Mouse (Mus musculus) fibroblast of lung, adult 2 months (primary cell): ENCODE measurements around the gene Slc15a5.

Experiments
- DNase-seq: peaks from one replicate; pipeline ENCODE4 v3.0.0-alpha.2; 2011; ENCODE audit warnings: low read depth

Slc15a5 gene

DNA sequence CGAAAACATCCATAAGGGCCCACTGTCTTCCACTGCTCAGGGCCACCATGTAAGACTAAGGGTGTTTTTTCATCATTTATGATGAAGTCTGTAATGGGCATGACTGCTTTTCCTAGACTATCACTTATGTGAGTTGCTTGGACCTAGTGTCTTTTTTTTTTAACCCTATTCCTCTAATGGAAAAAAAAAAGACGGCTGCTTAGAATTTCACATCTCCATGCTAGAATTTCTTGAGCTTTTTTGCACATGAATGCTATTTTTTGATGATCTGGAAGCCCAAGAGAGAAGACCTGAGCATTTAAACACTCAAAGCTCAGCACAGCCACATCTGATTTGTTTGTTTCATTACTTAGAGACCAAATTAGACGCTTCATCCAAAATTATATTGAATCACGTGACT lies at the start of gene Slc15a5:
TSS of gene Slc15a5 (minus strand) at position 101 of the 400 bp plus-strand sequence.
- DNase-seq: no peak

DNA sequence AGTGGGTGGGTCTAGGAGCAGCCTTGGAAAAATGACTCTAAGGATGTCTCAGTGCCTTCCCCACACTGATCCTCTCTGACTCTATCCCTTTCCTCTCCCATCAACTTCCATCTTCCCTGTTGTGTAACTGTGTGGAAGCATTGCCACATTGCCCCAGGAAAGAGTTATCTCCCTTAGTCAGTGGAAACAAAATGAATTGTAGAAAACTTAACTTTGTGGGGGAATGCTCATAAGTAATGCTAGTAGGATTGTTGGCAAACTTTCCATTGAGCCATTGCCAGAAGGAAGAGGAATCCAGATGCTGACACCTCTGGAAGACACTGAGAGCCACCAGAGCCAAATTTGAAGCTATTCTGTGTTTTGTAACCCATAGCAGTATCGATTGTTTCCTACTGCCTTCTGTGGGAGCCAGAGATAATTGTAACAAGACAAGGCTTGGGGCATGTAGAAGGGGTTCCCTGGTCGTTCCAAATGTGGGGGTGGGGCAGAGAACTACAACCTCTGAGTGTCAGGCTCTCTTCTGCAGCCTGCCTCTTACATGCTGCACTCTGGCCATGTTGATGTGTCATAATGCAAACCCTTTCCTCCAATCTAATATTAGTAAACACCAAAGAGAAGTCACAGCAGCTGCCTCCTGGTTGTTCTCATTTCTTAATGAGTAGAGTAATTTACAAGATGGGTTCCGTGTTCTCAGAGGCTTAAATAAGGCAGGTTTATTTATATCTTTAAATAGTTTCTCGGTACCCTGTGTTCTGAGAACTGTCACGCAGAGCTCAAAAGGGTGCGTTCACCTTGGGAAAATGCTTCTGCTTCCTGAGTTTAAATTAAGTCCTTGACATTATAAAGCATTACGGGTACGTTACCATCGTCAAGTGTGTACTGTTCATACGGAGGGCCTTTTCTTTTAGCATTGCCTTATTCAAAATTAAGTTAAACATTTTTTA lies 48.9 kb upstream of the Slc15a5 start:
- no peak for DNase-seq

DNA sequence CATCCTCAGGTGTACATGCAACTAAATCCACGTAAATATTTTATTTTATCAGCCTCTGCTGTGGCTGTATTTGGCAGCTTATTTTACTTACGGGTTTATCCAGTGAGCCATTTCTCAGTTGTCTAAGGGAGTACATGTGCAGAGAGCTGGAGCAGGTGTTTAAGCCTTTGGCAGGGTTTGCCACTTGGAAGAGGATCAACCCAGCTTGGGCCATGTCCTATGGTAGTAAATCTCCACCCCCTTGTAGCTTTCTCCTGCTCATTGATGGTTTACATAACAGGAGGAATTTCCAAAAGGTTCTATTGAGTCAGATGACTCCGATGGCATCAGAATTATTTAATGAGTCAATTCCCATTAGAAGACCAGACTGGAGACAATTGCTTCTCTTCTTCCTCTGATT lies 37.8 kb upstream of the Slc15a5 start:
- DNase-seq: no peak

DNA sequence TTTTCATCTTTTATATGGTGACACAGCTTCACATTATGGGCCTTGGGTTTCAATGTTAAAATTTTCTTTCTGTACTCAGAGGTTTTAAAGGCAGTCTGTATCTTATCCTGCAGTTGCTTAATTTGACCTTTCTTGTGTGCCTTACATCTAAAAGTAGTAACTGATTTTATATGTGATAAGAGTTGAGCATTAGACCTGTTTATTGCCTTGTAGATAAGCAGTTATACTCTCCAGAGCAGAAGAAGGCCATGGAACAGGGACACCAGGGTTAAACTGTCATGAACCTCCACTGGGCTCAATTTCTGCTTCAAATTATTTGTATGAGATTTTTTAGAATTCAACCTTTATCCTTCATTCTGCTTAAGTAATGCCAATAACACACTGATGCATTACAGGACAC lies 24.8 kb upstream of the Slc15a5 start:
- no peak for DNase-seq

DNA sequence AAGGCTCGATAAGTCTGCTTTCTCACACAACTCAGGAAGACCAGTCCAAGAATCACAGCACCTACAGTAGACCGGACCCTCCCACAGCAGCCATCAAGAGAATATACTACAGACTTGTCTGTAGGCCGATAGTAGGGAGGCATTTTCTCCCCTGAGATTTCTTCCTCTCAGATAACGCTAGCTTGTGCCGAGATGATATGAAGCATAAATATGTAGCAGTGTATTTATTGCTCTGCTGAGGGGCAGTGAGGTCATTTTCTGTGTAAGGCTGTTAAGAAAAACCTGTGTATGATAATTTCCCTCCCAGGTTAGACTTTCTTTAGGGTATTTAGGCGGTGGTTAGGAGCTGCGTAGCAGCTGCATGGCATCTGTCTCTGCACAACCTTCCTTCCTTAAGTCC lies 23.2 kb upstream of the Slc15a5 start:
- no peak for DNase-seq

DNA sequence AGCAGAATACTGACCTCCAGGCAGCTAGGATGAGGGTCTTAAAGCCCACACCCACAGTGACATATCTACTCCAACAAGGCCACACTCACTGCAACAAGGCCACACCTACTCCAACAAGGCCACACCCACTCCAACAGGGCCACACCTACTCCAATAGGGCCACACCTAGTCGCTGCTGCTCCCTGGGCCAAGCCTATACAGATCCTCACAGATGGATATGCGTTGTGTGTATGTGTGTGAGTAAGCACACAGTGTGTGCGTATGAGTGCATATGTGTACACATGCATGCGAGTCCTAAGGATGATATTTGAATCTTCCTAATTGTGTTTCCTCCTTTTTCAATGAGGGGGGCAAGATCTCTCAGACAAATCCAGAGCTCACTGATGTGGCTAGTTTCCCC lies 22.1 kb upstream of the Slc15a5 start:
- DNase-seq: no peak

DNA sequence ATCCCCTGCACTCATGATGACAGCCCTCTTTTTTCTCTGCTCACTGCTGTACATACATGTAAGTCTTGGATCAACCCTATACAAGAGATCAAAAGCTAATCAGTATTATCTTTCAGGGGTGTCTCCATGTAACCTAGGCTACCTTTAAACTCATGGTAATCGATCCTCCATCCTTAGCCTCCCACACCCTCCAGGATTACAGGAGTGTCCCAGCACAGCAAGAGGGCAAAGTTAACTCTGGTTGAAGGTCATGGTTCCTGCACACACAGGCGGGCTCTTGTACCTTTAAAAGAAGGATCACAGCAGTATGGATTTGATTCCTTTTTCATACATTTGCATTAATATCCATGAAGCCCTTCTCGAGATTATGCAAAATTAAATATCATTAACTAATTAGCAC lies 19.9 kb upstream of the Slc15a5 start:
- DNase-seq: no peak

DNA sequence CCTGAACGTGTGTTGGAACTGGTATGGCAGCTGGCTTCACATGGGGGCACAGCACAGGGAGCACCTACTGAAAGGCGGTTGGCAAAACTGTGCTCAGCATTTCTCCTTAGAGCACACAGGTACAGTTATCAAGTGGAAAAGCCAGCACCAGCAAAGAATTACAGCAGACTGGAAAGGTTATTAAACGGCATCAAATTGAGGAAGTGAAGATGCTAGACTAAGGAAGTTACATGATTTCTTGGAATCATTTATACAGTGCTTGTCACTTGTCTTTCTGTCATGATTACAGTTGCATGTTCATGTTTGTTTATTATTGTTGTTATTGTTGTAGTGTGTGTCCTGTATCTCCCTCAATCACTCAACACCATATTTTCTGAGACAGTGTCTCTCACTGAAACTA lies 15.3 kb upstream of the Slc15a5 start:
- no peak for DNase-seq

DNA sequence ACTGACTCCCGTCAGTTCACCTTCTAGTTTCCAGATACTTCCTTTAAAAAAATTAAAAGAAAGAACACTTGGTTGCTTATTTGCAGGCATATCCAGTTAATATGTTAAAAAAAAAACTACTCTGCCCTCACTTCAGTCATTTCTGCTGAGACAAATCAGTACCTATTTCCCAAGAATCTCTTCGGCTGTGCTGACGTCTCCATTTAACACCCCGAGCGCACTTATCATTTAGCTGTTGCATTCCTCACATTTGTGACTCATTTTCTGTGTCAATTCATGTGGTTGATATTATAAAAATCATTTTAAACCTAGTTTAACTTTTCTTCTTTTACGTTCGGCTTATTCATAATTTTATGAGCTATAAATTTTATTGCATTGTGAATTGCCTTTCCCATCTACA lies 12.7 kb upstream of the Slc15a5 start:
- no peak for DNase-seq

DNA sequence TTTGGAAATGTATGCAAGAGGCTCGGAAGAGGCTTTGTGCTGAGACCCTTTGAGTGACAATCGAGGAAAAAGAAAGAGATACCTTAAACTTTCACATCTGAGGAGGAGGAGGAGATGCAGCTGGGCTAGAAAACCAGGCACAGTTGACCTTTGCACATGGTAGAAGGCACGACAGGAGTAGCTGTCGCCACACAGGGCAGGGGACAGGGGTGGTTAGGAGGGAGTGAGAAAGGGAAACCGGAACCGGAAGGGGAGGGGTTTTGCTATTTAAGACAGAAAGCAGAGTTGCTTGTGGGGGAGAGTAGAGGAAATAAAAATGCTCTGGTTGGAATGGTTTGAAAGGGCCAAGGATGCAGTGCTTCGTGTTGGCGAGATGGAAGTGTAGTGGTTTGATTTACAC lies 9.4 kb upstream of the Slc15a5 start:
- DNase-seq: no peak

DNA sequence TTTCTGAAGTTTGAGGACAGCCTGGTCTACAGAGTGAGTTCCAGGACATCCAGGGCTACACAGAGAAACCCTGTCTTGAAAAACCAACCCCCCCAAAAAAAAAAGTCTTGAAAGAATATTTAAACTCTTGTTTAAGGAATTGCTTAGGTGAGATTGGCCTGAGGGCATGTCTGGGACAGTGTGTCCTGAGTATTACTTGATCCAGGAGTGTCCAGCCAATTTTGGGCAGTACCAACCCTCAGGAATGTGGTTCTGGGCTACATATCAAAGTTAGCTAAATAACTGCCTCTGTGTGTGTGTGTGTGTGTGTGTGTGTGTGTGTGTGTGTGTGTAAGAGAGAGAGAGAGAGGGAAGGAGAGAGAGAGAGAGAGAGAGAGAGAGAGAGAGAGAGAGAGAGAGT lies 6.7 kb upstream of the Slc15a5 start:
- DNase-seq: peak; percentile 2

DNA sequence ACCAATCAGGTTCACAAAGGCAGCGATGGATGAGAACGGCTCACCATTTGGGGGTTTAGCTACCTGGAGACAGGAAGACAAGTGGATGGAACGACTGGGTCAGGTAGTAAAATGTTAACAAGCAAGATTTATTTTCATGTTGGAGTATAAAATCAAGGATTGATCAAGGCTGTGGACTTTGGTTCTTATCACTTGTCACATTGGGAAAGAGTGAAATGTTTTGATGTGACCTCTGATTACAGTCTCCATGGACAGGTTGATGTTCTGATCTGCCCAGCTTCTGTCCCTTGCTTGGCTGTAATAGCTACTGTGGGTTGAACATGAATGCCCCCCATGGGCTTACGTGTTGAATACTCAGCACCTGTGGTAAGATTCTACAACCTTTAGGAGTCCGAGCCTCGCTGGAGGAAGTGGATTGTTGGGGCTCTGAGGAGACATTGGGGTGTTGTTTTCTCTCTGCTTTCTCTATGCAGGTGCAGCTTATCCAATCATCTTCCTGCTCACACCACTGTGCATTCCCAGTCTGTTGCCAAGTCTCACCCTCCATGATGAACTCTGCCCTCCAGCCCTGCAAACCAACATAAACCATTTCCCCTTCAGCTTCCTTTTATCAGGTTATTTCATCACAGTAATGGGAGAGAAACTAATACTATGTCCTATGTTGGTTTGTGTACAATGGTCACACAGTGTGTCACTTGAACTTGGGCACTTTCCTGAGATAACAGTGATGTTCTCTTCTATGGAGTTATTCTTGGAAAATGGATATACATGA lies 1.2 kb upstream of the Slc15a5 start:
- DNase-seq: no peak

DNA sequence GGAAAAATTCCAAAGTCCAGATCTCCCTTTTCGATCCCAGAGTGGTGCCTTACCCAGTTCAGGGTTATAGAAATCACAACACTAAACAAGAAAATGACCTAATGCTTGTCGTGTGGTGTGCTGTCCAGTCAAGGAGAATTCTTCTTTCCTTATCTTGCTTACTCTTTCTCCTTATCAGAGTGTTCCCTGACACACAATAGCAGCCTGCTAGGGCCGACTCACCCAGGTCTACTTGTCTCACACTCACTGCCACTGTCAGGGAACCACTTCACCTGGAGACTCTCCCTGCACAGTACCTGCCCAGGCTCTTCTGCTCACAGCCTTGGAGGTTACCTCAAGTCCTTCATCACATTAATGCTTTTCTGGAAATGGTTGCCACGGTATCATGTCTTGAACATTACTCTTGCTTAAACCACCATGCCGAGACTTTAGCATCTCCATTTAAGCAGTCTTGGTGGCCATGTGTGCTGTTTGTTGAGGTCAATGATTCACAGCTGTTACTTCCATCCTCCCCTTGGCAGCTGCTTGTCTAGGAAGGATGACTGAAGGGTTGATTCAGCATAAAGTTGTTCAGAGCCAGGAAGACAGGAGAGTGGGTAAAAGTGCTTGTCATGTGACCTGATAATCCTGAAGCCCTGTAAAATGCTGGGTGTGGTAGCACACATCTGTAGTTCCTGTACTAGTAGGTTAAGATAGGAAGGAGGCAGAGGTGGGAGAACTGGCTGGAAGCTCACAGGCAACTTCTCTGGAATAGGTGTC lies 1.9 kb downstream of the Slc15a5 start:
- DNase-seq: no peak

DNA sequence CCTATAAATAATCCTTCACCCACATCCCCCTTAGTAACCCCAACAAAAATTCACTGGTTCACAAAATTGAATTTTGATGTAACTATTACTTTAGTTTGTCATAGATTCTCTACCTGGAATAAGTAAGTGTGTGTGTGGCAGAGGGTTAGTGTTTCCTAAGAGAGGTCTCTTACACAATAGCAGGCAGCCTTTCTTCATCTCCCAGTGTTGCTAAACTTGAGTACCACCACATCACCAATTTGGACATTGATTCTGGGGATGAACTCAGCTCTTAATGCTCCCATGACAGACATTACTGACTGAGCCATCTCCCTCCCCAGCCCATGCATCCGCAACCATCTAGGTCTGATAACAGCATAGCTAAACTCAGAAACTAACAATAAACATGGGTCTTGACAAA lies 4.0 kb downstream of the Slc15a5 start:
- no peak for DNase-seq

DNA sequence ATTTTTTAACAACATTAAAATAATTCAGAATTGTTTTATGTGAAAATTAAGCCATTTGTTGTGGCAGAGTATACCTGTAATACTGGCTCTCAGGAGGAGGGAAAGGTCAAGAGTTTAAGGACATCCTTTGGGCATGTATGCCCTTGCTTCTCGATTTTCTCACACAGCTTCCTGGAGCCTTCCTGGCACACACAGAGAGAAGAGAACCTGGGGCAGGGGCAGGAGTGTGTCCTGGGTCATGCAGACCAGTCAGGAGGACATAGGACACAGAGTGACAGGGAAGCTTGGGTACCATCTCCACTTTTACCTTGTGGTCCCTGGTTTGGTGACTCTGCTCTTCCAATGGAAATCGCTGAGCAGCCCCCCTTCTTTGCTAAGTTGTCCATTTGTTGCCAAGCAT lies 6.2 kb downstream of the Slc15a5 start:
- DNase-seq: no peak

DNA sequence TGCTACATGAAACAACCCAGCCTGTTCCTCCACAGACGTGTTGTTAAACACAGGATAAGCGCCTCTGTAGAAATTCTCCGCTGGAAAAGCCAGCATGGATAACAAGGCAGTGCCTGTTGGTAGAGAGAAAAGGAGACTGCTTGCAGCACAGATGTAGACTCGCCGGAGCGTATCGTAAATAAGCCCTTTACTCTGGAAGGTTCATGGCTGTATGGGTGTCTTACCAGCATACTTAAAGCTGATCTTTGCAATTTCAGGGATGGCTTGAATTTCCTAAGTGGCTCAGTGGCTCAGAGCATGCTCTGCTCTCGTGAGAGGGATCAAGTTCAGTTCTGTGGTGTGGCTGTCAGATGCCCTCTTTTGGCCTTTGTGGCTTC lies 6.8 kb downstream of the Slc15a5 start:
- no peak for DNase-seq

DNA sequence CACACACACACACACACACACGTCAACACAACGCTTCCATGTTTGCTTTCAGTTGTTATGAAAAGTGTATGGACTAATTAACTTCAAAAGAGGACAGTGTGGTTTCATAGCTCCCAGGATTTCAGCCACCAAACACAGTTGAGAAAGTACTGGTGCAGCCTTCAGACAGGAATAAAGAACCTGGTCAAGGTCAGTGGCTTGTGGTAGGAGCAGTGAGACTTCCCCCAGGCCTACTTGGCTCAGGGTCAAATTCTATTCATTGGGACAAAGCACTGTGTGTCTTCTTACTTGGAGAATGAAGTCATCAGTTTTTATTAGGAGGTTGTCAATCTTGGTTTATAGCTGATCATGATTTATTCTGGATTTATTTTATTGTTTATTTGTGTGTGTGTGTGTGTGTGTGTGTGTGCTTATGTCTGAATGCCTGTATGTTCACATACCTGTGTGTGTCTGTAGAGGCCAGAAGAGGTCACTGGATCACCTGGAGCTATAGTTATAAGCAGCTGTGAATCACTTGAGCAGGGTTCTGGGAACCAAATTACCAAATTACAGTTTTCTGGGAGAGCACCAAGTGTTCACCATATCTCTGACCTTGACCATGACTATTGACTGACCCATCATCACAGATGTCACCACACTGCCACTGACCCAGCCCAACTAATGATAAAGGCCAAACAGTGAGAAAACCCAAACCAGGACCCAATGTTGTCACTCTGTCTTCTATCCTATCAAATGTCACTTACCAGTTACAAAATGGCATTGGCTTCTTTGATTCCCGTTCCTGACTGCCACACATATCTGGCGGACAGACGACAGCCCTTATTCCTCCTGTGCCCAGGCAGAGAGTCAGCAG lies 7.4 kb downstream of the Slc15a5 start:
- DNase-seq: no peak

DNA sequence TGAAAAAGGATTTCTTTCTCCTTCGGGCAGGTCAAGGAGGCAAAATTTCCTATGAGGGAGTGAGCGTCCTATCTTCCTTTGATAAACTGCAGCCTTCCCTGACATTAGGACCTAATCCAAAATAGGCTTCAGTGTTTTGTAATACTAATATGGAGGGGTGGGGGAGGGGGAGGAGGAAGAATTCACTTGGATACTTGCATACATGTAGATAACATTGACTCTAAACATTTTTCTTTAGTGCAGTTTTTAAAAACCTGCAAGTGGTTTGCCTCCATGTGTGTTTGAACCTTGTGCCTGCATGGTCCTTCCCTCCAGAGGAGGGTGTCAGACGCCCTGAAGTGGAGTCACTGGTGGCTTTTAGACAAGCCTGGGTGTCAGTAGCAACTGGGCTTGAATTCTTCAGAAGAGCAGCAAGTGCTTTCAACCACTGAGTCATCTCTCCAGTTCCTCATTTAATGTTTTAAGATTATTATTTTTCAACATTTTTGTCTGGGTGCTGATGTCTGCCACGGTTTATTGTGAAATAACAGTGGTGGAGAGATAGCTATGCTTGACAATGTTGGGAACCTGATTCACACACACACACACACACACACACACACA lies 8.1 kb downstream of the Slc15a5 start:
- no peak for DNase-seq

DNA sequence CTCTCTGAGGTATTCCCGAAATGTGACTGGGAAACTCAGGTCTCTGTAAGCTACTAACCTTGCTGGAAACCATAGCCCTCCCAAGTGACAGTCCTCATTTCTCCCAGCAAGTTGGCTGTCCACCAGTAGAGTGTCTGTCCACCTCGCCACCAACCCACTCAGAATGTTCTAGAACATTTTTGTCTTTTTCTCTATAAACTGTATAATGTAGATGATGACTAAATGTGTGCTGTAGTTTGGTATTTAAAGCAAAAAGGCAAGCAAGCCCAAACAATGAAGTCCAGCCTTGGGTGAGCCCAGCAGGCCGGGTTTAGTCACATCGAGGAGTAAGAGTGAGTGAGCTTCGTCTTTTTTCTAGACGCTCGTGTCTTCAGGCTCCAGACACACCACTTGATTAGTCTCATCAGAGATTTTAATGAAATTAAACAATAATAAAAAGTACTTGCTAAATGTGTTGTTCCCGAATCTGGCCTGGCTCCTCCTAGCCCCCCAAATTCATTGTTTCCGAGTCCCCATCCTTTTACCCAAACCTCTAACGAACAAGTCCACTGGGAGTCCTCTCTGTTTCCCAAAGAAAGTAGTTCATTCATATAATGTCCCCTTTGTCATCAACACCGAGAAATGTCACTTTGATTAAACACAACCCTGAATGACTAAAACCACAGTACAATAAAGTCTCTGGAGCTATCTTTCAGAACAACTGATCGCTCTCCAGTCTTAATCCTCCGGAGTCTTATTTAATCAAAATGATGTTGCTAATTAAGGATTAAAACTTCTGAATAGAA lies 8.8 kb downstream of the Slc15a5 start:
- no peak for DNase-seq

DNA sequence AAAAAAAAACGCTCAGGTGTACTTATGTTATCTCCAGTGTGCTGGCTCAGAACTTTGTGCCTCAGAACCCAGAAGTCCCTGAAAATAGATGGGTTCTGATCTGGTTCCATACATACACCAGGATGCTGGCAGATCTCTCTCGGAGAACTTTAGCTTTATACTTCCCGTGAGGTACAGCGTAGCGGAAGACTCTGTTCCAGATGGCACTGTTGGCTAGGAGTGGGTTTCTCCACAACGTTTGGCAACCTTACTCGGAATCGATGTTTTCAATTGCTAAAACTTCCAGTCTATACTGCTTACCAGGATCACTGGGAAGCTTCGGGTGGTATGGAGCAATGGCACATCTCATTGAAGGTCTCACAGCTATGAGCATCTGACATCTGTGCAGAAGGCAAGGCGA lies 9.8 kb downstream of the Slc15a5 start:
- DNase-seq: no peak
